Mouse (Mus musculus): ENCODE results near the gene Paqr8. TPM values are rescaled to one million over a fixed set of nuclear protein-coding genes. Genes with fewer than 3 reads are reported as not detected.
A peak's percentile ranks its signal among the peaks of the same experiment; 100 is the strongest.

Paqr8 gene
- total and polyA plus RNA-seq, 3 experiments, result 0.38 to 1.3 (median 1.1) TPM

DNA sequence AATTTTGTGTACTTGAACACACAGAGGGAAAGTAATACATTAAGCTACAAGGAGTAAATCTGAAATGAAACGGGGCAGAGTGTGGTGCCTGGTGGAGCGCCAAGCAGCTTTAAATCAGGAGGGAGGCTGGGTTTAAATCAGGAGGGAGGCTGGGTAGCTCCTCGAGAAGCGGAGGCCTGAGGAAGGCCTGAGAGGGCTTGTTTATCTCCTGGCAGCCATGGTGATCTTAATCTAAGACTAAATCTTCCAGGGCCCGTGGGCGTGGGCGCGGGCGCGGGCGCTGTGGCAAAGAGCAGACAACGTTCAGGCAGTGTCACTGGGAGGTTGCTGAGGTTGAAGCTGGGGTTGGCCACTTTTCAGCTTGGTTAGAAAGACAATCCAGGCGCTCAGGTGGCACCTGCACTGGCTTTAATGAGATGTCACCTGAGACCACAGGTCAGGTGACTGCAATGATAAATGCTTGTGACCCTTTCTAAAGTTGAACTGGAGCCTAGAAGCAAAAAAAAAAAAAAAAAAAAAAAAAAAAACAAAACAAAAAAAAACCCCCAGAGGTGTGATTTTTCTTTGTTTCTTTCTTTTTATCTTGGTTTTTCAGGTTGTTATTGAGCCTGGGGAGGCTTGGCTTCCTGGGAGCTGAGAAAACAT lies 22.2 kb downstream of the Paqr8 start:
- DNase-seq (ENCODE audit: extremely low read depth), result peak; percentile 17
- no peaks in the 10 kb centered on the region for H3K9me3 ChIP-seq (replicated peaks; ENCODE audit: low read length)
- H3K4me2 ChIP-seq (ENCODE audit: insufficient read depth, low read depth, poor library complexity, severe bottlenecking), result peak overlapping the region; percentile 24; the same call in 1 of the 2 replicates
- in situ Hi-C loops (cut with MboI; ENCODE audit: low pct_ligation_motif_present, low pct_unique_long_range_greater_than_20kb, low sequenced_read_pairs) (no loop called here), dilution Hi-C loops (cut with MboI; ENCODE audit: extremely low pct_ligation_motif_present, extremely low pct_unique_long_range_greater_than_20kb, low sequenced_read_pairs) (no loop called here)
- TF ChIP-seq MAZ (IDR thresholded peaks at IDR 0.05; ENCODE audit: low read depth, low read length), result no peak
- no peak for TF ChIP-seq ETS1 (conservative IDR thresholded peaks at IDR 0.05; ENCODE audit: low read depth, low read length)
- peak; percentile 51 for TF ChIP-seq ZNF384 (IDR thresholded peaks at IDR 0.05; ENCODE audit: low read depth, low read length)
- peak; percentile 63 for TF ChIP-seq BHLHE40 (IDR thresholded peaks at IDR 0.05; ENCODE audit: low read depth, low read length)
- TF ChIP-seq KAT2A (IDR thresholded peaks at IDR 0.05; ENCODE audit: insufficient replicate concordance, low read length), result no peak
- no peaks in the 10 kb centered on the region for H3K36me3 ChIP-seq (replicated peaks in 1 of 2; ENCODE audit: control insufficient read depth in 1 of 2, insufficient read depth in 1 of 2, low read length in 1 of 2)
- peaks cover 0 to 19% of the 10 kb centered on the region in 2 experiments; a peak in 2 of 4 replicates for H3K4me1 ChIP-seq (ENCODE audit: control insufficient read depth in 1 of 2, insufficient read depth in 2 of 2)
- no peak overlapping the region for H3K27ac ChIP-seq (ENCODE audit: insufficient read depth, low read depth)
- H3K9ac ChIP-seq (ENCODE audit: insufficient read depth, low read depth), result 0 out of 2 replicates have a peak overlapping the region, but pooled peaks have one; percentile 31
- no peak overlapping the region for H3K4me3 ChIP-seq (replicated peaks in 1 of 3; ENCODE audit: low read depth in 2 of 3, low read length in 2 of 3, poor library complexity in 1 of 3)
- H3K27me3 ChIP-seq (replicated peaks), result no peaks in the 10 kb centered on the region
- no peaks in the 10 kb centered on the region for H3K79me2 ChIP-seq (replicated peaks; ENCODE audit: control insufficient read depth, extremely low read depth, insufficient read depth, poor library complexity, severe bottlenecking)

DNA sequence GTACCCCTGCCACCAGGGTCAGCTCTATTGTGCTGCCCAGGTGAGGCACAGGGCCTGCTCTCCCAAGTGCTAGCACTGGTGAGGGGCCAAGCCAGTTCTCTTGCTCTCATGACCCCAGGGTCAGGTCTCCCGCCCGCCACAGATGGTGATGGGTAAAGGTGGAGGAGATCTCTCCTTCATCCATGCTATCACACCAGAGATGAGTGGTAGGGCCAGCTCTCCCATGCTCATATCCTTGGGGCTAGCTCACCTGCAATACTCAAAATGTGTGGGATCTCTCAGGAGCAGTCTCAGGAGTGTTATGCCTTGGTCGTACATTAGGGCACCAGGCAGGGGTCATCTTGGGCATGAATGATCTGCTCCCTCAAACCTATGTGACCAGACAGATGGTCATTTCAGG lies 24.4 kb downstream of the Paqr8 start:
- Histone ChIP-seq H3K27ac (ENCODE audit: insufficient read depth, low read depth) (no peak overlapping the region), H3K4me3 (replicated peaks in 1 of 3; ENCODE audit: low read depth in 2 of 3, low read length in 2 of 3, poor library complexity in 1 of 3) (no peak overlapping the region), H3K79me2 (replicated peaks; ENCODE audit: control insufficient read depth, extremely low read depth, insufficient read depth, poor library complexity, severe bottlenecking) (no peaks in the 10 kb centered on the region), H3K4me2 (ENCODE audit: insufficient read depth, low read depth, poor library complexity, severe bottlenecking) (no peak overlapping the region), H3K36me3 (replicated peaks in 1 of 2; ENCODE audit: control insufficient read depth in 1 of 2, insufficient read depth in 1 of 2, low read length in 1 of 2) (no peaks in the 10 kb centered on the region), H3K4me1 (ENCODE audit: control insufficient read depth in 1 of 2, insufficient read depth in 2 of 2) (peaks cover 0 to 19% of the 10 kb centered on the region in 2 experiments; a peak in 2 of 4 replicates), H3K9ac (ENCODE audit: insufficient read depth, low read depth) (no peak overlapping the region), H3K27me3 (replicated peaks) (no peaks in the 10 kb centered on the region), H3K9me3 (replicated peaks; ENCODE audit: low read length) (no peaks in the 10 kb centered on the region)
- in situ Hi-C loops (cut with MboI; ENCODE audit: low pct_ligation_motif_present, low pct_unique_long_range_greater_than_20kb, low sequenced_read_pairs), result no loop called here
- dilution Hi-C loops (cut with MboI; ENCODE audit: extremely low pct_ligation_motif_present, extremely low pct_unique_long_range_greater_than_20kb, low sequenced_read_pairs), result no loop called here
- no peak for DNase-seq (ENCODE audit: extremely low read depth)
- TF ChIP-seq EP300 (IDR thresholded peaks at IDR 0.05; ENCODE audit: low read length) (no peak), MXI1 (IDR thresholded peaks at IDR 0.05; ENCODE audit: low read depth, low read length) (no peak), MAX (IDR thresholded peaks at IDR 0.05; ENCODE audit: low read length) (no peak), MAFK (IDR thresholded peaks at IDR 0.05; ENCODE audit: insufficient replicate concordance, low read length) (no peak), KAT2A (IDR thresholded peaks at IDR 0.05; ENCODE audit: insufficient replicate concordance, low read length) (no peak), ELF1 (IDR thresholded peaks at IDR 0.05; ENCODE audit: low read depth, low read length) (no peak), ZNF384 (IDR thresholded peaks at IDR 0.05; ENCODE audit: low read depth, low read length) (no peak), RAD21 (IDR thresholded peaks at IDR 0.05; ENCODE audit: low read depth, low read length) (no peak), CTCF (conservative IDR thresholded peaks at IDR 0.05 in 1 of 2, IDR thresholded peaks at IDR 0.05 in 1 of 2; ENCODE audit: low read depth in 2 of 2, low read length in 2 of 2) (no peak), RCOR1 (conservative IDR thresholded peaks at IDR 0.05; ENCODE audit: low read depth, low read length) (no peak)

Measured in CH12.LX (cell line).